Mouse (Mus musculus): ENCODE data around the gene Zfp541. TPM values are rescaled to one million over a fixed set of nuclear protein-coding genes. Genes with fewer than 3 reads are reported as not detected.

Zfp541 gene
- polyA plus RNA-seq, 1 experiment from 2014 or later = 0.14 TPM

- no peaks in the 10 kb centered on the region; the same call in 1 of the 2 replicates for H3K4me1 ChIP-seq (replicated peaks; ENCODE audit: control insufficient read depth, insufficient read depth, low read length)
- H3K4me3 ChIP-seq (replicated peaks; ENCODE audit: low read length) = no peak overlapping the region
- no peak overlapping the region for H3K27ac ChIP-seq (ENCODE audit: low read length)
- peaks cover 6% of the 10 kb centered on the region; the same call in 1 of the 2 replicates for H3K9me3 ChIP-seq (ENCODE audit: control insufficient read depth, low read length)
- no peaks in the 10 kb centered on the region for H3K36me3 ChIP-seq (ENCODE audit: control insufficient read depth, insufficient read depth)
- WGBS = 78% methylated on average over 15 of the region's 15 CpGs
- no peak for ATAC-seq
- H3K27me3 ChIP-seq (replicated peaks; ENCODE audit: control insufficient read depth, insufficient read depth, low read length) = peaks cover 15% of the 10 kb centered on the region
- H3K4me2 ChIP-seq (ENCODE audit: low read length) = no peak overlapping the region; the same call in 1 of the 2 replicates
- H3K9ac ChIP-seq (replicated peaks; ENCODE audit: low read depth, low read length) = no peak overlapping the region
Measured at GRCm38 (mm10) chr7:16062099-16062420, 446 bp downstream of the Zfp541 start.

- H3K9me3 ChIP-seq (ENCODE audit: control insufficient read depth, low read length) = peaks cover 6% of the 10 kb centered on the region; the same call in 1 of the 2 replicates
- H3K9ac ChIP-seq (replicated peaks; ENCODE audit: low read depth, low read length) = no peak overlapping the region
- no peak overlapping the region for H3K27ac ChIP-seq (ENCODE audit: low read length)
- WGBS = 33% methylated on average over 4 of the region's 4 CpGs
- no peaks in the 10 kb centered on the region; the same call in 1 of the 2 replicates for H3K4me1 ChIP-seq (replicated peaks; ENCODE audit: control insufficient read depth, insufficient read depth, low read length)
- no peak for ATAC-seq
- no peak overlapping the region for H3K4me3 ChIP-seq (replicated peaks; ENCODE audit: low read length)
- H3K4me2 ChIP-seq (ENCODE audit: low read length) = no peak overlapping the region
- H3K27me3 ChIP-seq (replicated peaks; ENCODE audit: control insufficient read depth, insufficient read depth, low read length) = peaks cover 15% of the 10 kb centered on the region
- H3K36me3 ChIP-seq (ENCODE audit: control insufficient read depth, insufficient read depth) = no peaks in the 10 kb centered on the region
Measured at GRCm38 (mm10) chr7:16063490-16063889, 1.9 kb downstream of the Zfp541 start.

- no peaks in the 10 kb centered on the region for H3K36me3 ChIP-seq (ENCODE audit: control insufficient read depth, insufficient read depth)
- H3K4me2 ChIP-seq (ENCODE audit: low read length) = no peak overlapping the region
- H3K27ac ChIP-seq (ENCODE audit: low read length) = no peak overlapping the region
- no peak for ATAC-seq
- H3K4me3 ChIP-seq (replicated peaks; ENCODE audit: low read length) = no peak overlapping the region
- no peak overlapping the region for H3K9ac ChIP-seq (replicated peaks; ENCODE audit: low read depth, low read length)
- no peaks in the 10 kb centered on the region for H3K9me3 ChIP-seq (ENCODE audit: control insufficient read depth, low read length)
- no peaks in the 10 kb centered on the region for H3K27me3 ChIP-seq (replicated peaks; ENCODE audit: control insufficient read depth, insufficient read depth, low read length)
- H3K4me1 ChIP-seq (replicated peaks; ENCODE audit: control insufficient read depth, insufficient read depth, low read length) = no peaks in the 10 kb centered on the region
Measured at GRCm38 (mm10) chr7:16070846-16071245, 9.2 kb downstream of the Zfp541 start.

GRCm38 (mm10) chr7:16071906-16072305, 10.3 kb downstream of the Zfp541 start:
- H3K4me1 ChIP-seq (replicated peaks; ENCODE audit: control insufficient read depth, insufficient read depth, low read length) = no peaks in the 10 kb centered on the region
- no peak overlapping the region for H3K4me3 ChIP-seq (replicated peaks; ENCODE audit: low read length)
- whole genome bisulfite sequencing = 85% methylated on average over 6 of the region's 6 CpGs
- no peak overlapping the region for H3K27ac ChIP-seq (ENCODE audit: low read length)
- H3K9me3 ChIP-seq (ENCODE audit: control insufficient read depth, low read length) = no peaks in the 10 kb centered on the region
- H3K9ac ChIP-seq (replicated peaks; ENCODE audit: low read depth, low read length) = no peak overlapping the region
- H3K27me3 ChIP-seq (replicated peaks; ENCODE audit: control insufficient read depth, insufficient read depth, low read length) = no peaks in the 10 kb centered on the region
- H3K36me3 ChIP-seq (ENCODE audit: control insufficient read depth, insufficient read depth) = no peaks in the 10 kb centered on the region
- no peak overlapping the region for H3K4me2 ChIP-seq (ENCODE audit: low read length)
- no peak for ATAC-seq

GRCm38 (mm10) chr7:16079947-16080346, 18.3 kb downstream of the Zfp541 start:
- no peak overlapping the region for H3K4me3 ChIP-seq (replicated peaks; ENCODE audit: low read length)
- no peaks in the 10 kb centered on the region for H3K36me3 ChIP-seq (ENCODE audit: control insufficient read depth, insufficient read depth)
- WGBS = 41% methylated on average over 1 of the region's 1 CpGs
- no peak overlapping the region for H3K9ac ChIP-seq (replicated peaks; ENCODE audit: low read depth, low read length)
- H3K4me1 ChIP-seq (replicated peaks; ENCODE audit: control insufficient read depth, insufficient read depth, low read length) = no peaks in the 10 kb centered on the region
- no peaks in the 10 kb centered on the region for H3K9me3 ChIP-seq (ENCODE audit: control insufficient read depth, low read length)
- H3K27me3 ChIP-seq (replicated peaks; ENCODE audit: control insufficient read depth, insufficient read depth, low read length) = no peaks in the 10 kb centered on the region
- no peak overlapping the region for H3K4me2 ChIP-seq (ENCODE audit: low read length)
- no peak overlapping the region for H3K27ac ChIP-seq (ENCODE audit: low read length)
- ATAC-seq = no peak

- no peak for ATAC-seq
Measured at GRCm38 (mm10) chr7:16080581-16080980, 19.0 kb downstream of the Zfp541 start.

GRCm38 (mm10) chr7:16083361-16083760, 21.7 kb downstream of the Zfp541 start:
- no peaks in the 10 kb centered on the region for H3K36me3 ChIP-seq (ENCODE audit: control insufficient read depth, insufficient read depth)
- H3K27ac ChIP-seq (ENCODE audit: low read length) = no peak overlapping the region
- H3K4me1 ChIP-seq (replicated peaks; ENCODE audit: control insufficient read depth, insufficient read depth, low read length) = no peaks in the 10 kb centered on the region
- H3K4me3 ChIP-seq (replicated peaks; ENCODE audit: low read length) = no peak overlapping the region
- 65% methylated on average over 4 of the region's 4 CpGs for WGBS
- ATAC-seq = no peak
- no peaks in the 10 kb centered on the region for H3K27me3 ChIP-seq (replicated peaks; ENCODE audit: control insufficient read depth, insufficient read depth, low read length)
- H3K4me2 ChIP-seq (ENCODE audit: low read length) = no peak overlapping the region
- H3K9ac ChIP-seq (replicated peaks; ENCODE audit: low read depth, low read length) = no peak overlapping the region
- H3K9me3 ChIP-seq (ENCODE audit: control insufficient read depth, low read length) = no peaks in the 10 kb centered on the region

More at GRCm38 (mm10) chr7:16080581-16080980, 19.0 kb downstream of the Zfp541 start:
- H3K9ac ChIP-seq (replicated peaks; ENCODE audit: low read depth, low read length) = no peak overlapping the region
- H3K4me2 ChIP-seq (ENCODE audit: low read length) = no peak overlapping the region
- no peak overlapping the region for H3K4me3 ChIP-seq (replicated peaks; ENCODE audit: low read length)
- no peaks in the 10 kb centered on the region for H3K27me3 ChIP-seq (replicated peaks; ENCODE audit: control insufficient read depth, insufficient read depth, low read length)
- no peaks in the 10 kb centered on the region for H3K36me3 ChIP-seq (ENCODE audit: control insufficient read depth, insufficient read depth)
- no peaks in the 10 kb centered on the region for H3K4me1 ChIP-seq (replicated peaks; ENCODE audit: control insufficient read depth, insufficient read depth, low read length)
- no peak overlapping the region for H3K27ac ChIP-seq (ENCODE audit: low read length)
- H3K9me3 ChIP-seq (ENCODE audit: control insufficient read depth, low read length) = no peaks in the 10 kb centered on the region
- WGBS = 61% methylated on average over 4 of the region's 4 CpGs

GRCm38 (mm10) chr7:16087587-16087986, 26.0 kb downstream of the Zfp541 start:
- H3K4me1 ChIP-seq (replicated peaks; ENCODE audit: control insufficient read depth, insufficient read depth, low read length) = no peaks in the 10 kb centered on the region
- no peak overlapping the region for H3K27ac ChIP-seq (ENCODE audit: low read length)
- WGBS = 79% methylated on average over 2 of the region's 2 CpGs
- ATAC-seq = no peak; the same call in 1 of the 2 replicates
- no peaks in the 10 kb centered on the region for H3K36me3 ChIP-seq (ENCODE audit: control insufficient read depth, insufficient read depth)
- no peaks in the 10 kb centered on the region for H3K9me3 ChIP-seq (ENCODE audit: control insufficient read depth, low read length)
- no peak overlapping the region for H3K9ac ChIP-seq (replicated peaks; ENCODE audit: low read depth, low read length)
- no peak overlapping the region for H3K4me2 ChIP-seq (ENCODE audit: low read length)
- no peak overlapping the region for H3K4me3 ChIP-seq (replicated peaks; ENCODE audit: low read length)
- H3K27me3 ChIP-seq (replicated peaks; ENCODE audit: control insufficient read depth, insufficient read depth, low read length) = no peaks in the 10 kb centered on the region

- H3K27ac ChIP-seq (ENCODE audit: low read length) = no peak overlapping the region
- ATAC-seq = no peak
- no peaks in the 10 kb centered on the region for H3K36me3 ChIP-seq (ENCODE audit: control insufficient read depth, insufficient read depth)
- peaks cover 12% of the 10 kb centered on the region for H3K4me1 ChIP-seq (replicated peaks; ENCODE audit: control insufficient read depth, insufficient read depth, low read length)
- 75% methylated on average over 3 of the region's 3 CpGs for WGBS
- no peaks in the 10 kb centered on the region for H3K27me3 ChIP-seq (replicated peaks; ENCODE audit: control insufficient read depth, insufficient read depth, low read length)
- H3K9ac ChIP-seq (replicated peaks; ENCODE audit: low read depth, low read length) = no peak overlapping the region
- H3K4me3 ChIP-seq (replicated peaks; ENCODE audit: low read length) = no peak overlapping the region
- H3K9me3 ChIP-seq (ENCODE audit: control insufficient read depth, low read length) = no peaks in the 10 kb centered on the region
- H3K4me2 ChIP-seq (ENCODE audit: low read length) = no peak overlapping the region
Measured at GRCm38 (mm10) chr7:16094592-16094991, 33.0 kb downstream of the Zfp541 start.

Data from forebrain, embryonic 16.5 days (tissue).